Mouse (Mus musculus) liver, adult 2 months (tissue): ENCODE measurements around the gene Enox1.

Experiments used
- CTCF ChIP-seq: fragments of 200-500 bp; IDR thresholded peaks from 2 replicates; pipeline ENCODE4 v1.5.1; 2011; ENCODE audit warnings: low read depth, low read length, control low read depth
- POLR2A ChIP-seq: fragments of 200-500 bp; IDR thresholded peaks from 2 replicates; pipeline ENCODE4 v1.6.1; 2011; ENCODE audit warnings: low read length, control low read depth; ENCODE audit not compliant: insufficient read depth; ENCODE audit errors: extremely low read depth

- TF ChIP-seq POLR2A (no peak), CTCF (no peak)
Measured at GRCm38 (mm10) chr14:77580106-77580936, 423.8 kb downstream of the Enox1 start.
